Mouse (Mus musculus): ENCODE measurements at regions not wholly inside any gene's neighbourhood (a gene's known extent, or its start where the extent isn't known, plus 50 kb on each side); places are given as distances from the start of the nearest gene placed in this dataset.

- peak; percentile 2 for DNase-seq
Measured at GRCm38 (mm10) chr1:56583671-56584070, 53.6 kb downstream of the Hsfy2 start.

GRCm38 (mm10) chr1:56548050-56548449, 89.2 kb downstream of the Hsfy2 start:
- no peak for DNase-seq

GRCm38 (mm10) chr1:56530801-56531200, 106.4 kb downstream of the Hsfy2 start:
- no peak for DNase-seq

All from lung, postnatal 10 days (tissue).